Mouse (Mus musculus) kidney, embryonic 15.5 days (tissue): ENCODE measurements around the gene BC004004. TPM values are rescaled to one million over a fixed set of nuclear protein-coding genes. Genes with fewer than 3 reads are reported as not detected.

Experiments used
- ATAC-seq: fragments of 200-750 bp; cut with Nextera tagmentation; replicated peaks from 2 replicates; pipeline ENCODE4 v1.8.0; 2017; ENCODE audit warnings: moderate TSS enrichment; ENCODE audit not compliant: low FRiP score
- H3K27ac ChIP-seq: fragments of 300-500 bp; sonication (generic); 2 replicates; pipeline ENCODE4 v1.5.1; 2015; ENCODE audit warnings: mild to moderate bottlenecking, inconsistent platforms
- H3K27me3 ChIP-seq: fragments of 300-500 bp; sonication (generic); 2 replicates; pipeline ENCODE4 v1.6.1; 2015; ENCODE audit warnings: inconsistent platforms
- H3K36me3 ChIP-seq: fragments of 300-500 bp; sonication (generic); 2 replicates; pipeline ENCODE4 v1.6.1; 2015; ENCODE audit warnings: inconsistent platforms
- H3K4me1 ChIP-seq: fragments of 300-500 bp; sonication (generic); 2 replicates; pipeline ENCODE4 v1.6.1; 2015; ENCODE audit warnings: inconsistent platforms
- H3K4me2 ChIP-seq: fragments of 300-500 bp; sonication (generic); 2 replicates; pipeline ENCODE4 v1.6.1; 2015; ENCODE audit warnings: moderate library complexity, mild to moderate bottlenecking, inconsistent platforms
- H3K4me3 ChIP-seq: fragments of 300-500 bp; sonication (generic); replicated peaks from 2 replicates; pipeline ENCODE4 v1.5.1; 2015; ENCODE audit warnings: mild to moderate bottlenecking, inconsistent platforms
- H3K9ac ChIP-seq: fragments of 300-500 bp; sonication (generic); 2 replicates; pipeline ENCODE4 v1.6.1; 2015; ENCODE audit warnings: mild to moderate bottlenecking, inconsistent platforms
- H3K9me3 ChIP-seq: fragments of 300-500 bp; sonication (generic); replicated peaks from 2 replicates; pipeline ENCODE4 v1.6.1; 2016; ENCODE audit warnings: inconsistent platforms
- WGBS: fragments of 180-500 bp; shearing (Covaris S2); methylation state at CpG from one replicate; pipeline ENCODE4 v1.1.7; 2015; ENCODE audit warnings: mixed read lengths; 5-methylcytosine and 5-hydroxymethylcytosine counted together
- polyA plus RNA-seq: library from polyadenylated mRNA; unstranded; fragments of >200 nt; fragmentation: Nextera tagmentation; extraction: Ambion mirVana; gene quantifications from 2 replicates; pipeline ENCODE4 v1.2.1, GENCODE M21; 2015

BC004004 gene
- polyA plus RNA-seq, 1 experiment from 2014 or later, result 73.2 TPM

- no peak overlapping the region for H3K9ac ChIP-seq
- peaks cover 28% of the 10 kb centered on the region for H3K27me3 ChIP-seq
- H3K9me3 ChIP-seq, result no peaks in the 10 kb centered on the region
- no peak for ATAC-seq
- no peak overlapping the region for H3K4me3 ChIP-seq
- peaks cover 55% of the 10 kb centered on the region for H3K4me1 ChIP-seq
- no peak overlapping the region for H3K27ac ChIP-seq
- WGBS, result 52% methylated on average over 6 of the region's 6 CpGs
- no peaks in the 10 kb centered on the region for H3K36me3 ChIP-seq
- no peak overlapping the region for H3K4me2 ChIP-seq
These were observed 50.2 kb downstream of the BC004004 start for GRCm38 (mm10) chr17:29318731-29319250.

- no peaks in the 10 kb centered on the region for H3K9me3 ChIP-seq
- H3K4me2 ChIP-seq, result no peak overlapping the region
- WGBS, result 84% methylated on average over 7 of the region's 7 CpGs
- no peak overlapping the region for H3K4me3 ChIP-seq
- H3K27me3 ChIP-seq, result peaks cover 28% of the 10 kb centered on the region
- H3K36me3 ChIP-seq, result no peaks in the 10 kb centered on the region
- no peak overlapping the region for H3K9ac ChIP-seq
- no peak for ATAC-seq
- peaks cover 55% of the 10 kb centered on the region for H3K4me1 ChIP-seq
- no peak overlapping the region for H3K27ac ChIP-seq
These were observed 50.9 kb downstream of the BC004004 start for GRCm38 (mm10) chr17:29319476-29319875.

DNA sequence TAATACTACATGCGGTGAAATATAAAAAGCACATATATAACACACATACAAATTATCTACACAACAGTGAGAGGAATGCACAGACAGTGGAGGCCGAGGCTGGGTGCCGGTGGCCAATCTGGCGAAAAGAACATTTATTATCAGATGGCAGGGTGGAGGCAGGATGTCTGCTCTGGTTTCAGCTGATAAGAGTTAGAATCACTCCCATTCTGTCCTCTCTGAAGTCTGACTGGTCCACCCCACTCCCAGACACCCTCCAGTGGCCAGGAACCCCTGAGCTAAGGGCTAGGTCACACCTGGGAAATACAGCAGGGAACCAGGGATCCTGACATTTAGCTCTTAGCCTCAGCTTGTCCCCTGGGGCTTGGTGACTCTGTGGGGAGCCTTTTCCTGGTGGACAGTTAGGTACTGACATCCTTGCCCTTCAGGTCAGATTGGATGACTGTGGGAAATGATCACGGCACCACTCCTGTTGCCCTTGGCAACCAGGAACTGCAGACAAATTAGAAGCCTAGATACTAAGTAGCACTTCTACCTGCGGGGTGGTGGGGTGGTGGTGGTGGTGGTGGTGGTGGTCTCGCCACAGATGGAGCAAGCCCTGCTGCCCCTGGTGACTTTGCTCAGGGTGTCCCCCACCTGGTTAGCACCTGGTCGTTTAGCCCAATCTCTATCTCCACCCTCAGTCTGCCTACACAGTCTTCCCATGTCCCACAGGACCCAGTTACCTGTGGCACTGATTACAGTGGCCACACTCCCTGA lies 51.5 kb downstream of the BC004004 start:
- Histone ChIP-seq H3K4me1 (peaks cover 54% of the 10 kb centered on the region), H3K9me3 (no peaks in the 10 kb centered on the region), H3K27me3 (peaks cover 28% of the 10 kb centered on the region), H3K9ac (no peak overlapping the region), H3K27ac (no peak overlapping the region), H3K36me3 (no peaks in the 10 kb centered on the region), H3K4me2 (no peak overlapping the region), H3K4me3 (no peak overlapping the region)
- no peak for ATAC-seq
- 51% methylated on average over 8 of the region's 8 CpGs for WGBS

DNA sequence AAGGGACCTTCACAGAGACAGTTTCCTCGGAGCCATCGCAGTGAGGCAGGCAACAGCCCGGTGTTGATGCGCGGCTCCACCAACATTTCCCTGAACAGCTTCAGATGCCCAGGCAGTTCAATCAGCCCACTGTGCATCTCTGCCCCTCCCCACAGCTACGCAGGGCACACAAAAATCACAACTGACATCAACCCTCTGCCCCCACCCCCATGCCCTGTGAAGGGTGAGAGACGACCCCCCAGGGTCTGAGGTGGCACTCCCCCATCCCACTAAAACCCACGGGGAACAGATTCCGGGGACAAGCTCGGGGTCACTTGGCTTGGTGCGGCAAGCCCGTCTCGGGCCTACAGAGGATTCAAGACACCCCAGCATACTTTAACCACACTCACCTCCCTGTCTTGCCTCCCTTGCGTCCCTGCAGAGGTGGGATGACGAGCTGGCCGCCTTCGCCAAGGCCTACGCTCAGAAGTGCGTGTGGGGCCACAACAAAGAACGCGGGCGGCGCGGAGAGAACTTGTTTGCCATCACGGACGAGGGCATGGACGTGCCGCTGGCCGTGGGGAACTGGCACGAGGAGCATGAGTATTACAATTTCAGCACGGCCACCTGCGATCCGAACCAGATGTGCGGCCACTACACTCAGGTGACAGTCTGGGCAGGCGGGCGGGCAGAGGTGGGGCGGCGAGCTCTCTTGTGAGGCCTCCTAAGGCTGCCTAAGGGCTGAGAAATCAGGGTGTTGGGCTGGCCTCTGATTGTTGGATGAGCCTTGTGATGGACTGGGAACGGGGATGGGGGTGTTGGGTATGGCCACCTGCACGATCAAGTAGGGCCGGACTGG lies 53.4 kb downstream of the BC004004 start:
- Histone ChIP-seq H3K9me3 (no peaks in the 10 kb centered on the region), H3K9ac (no peak overlapping the region), H3K36me3 (no peaks in the 10 kb centered on the region), H3K4me2 (peak overlapping the region; percentile 54), H3K27me3 (peaks cover 41% of the 10 kb centered on the region), H3K4me3 (peak overlapping the region; percentile 24), H3K4me1 (peaks cover 49% of the 10 kb centered on the region), H3K27ac (no peak overlapping the region)
- no peak; the same call in 1 of the 2 replicates for ATAC-seq
- WGBS, result 25% methylated on average over 41 of the region's 41 CpGs

GRCm38 (mm10) chr17:29322603-29322962 lies 54.0 kb downstream of the BC004004 start:
- no peaks in the 10 kb centered on the region for H3K9me3 ChIP-seq
- peak; percentile 72 for ATAC-seq
- H3K27me3 ChIP-seq, result peaks cover 46% of the 10 kb centered on the region
- H3K27ac ChIP-seq, result no peak overlapping the region
- H3K4me2 ChIP-seq, result peak overlapping the region; percentile 54
- no peaks in the 10 kb centered on the region for H3K36me3 ChIP-seq
- peaks cover 52% of the 10 kb centered on the region for H3K4me1 ChIP-seq
- 19% methylated on average over 18 of the region's 18 CpGs for WGBS
- peak overlapping the region; percentile 24 for H3K4me3 ChIP-seq
- H3K9ac ChIP-seq, result no peak overlapping the region

DNA sequence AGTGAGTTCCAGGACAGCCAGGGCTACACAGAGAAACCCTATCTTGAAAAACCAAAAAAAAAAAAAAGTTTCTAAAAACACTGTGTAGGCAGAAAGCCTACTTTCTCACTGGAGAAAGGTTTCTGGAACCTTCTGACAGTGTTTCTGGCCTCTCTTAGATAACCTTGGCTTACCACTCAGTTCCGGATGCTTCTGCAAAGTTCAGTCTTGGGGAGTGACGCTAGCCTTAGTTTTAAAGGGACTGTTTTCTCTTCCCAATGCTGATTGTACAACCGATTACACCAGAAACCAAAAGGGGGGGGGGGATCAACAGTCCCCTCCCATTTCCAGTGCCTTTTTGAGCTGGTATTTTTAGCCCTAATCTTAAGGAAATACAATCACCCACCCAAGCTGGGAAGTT lies 55.0 kb downstream of the BC004004 start:
- Histone ChIP-seq H3K27me3 (peaks cover 50% of the 10 kb centered on the region), H3K4me2 (no peak overlapping the region), H3K36me3 (no peaks in the 10 kb centered on the region), H3K4me1 (peaks cover 51% of the 10 kb centered on the region), H3K4me3 (no peak overlapping the region), H3K9me3 (no peaks in the 10 kb centered on the region), H3K9ac (no peak overlapping the region), H3K27ac (no peak overlapping the region)
- 88% methylated on average over 3 of the region's 3 CpGs for WGBS
- no peak for ATAC-seq

- H3K9ac ChIP-seq, result no peak overlapping the region
- peaks cover 44% of the 10 kb centered on the region for H3K27me3 ChIP-seq
- no peak overlapping the region for H3K27ac ChIP-seq
- 0 out of 2 replicates have a peak overlapping the region, but pooled peaks have one; percentile 32 for H3K4me3 ChIP-seq
- 0 out of 2 replicates have a peak overlapping the region, but pooled peaks have one; percentile 58 for H3K4me2 ChIP-seq
- no peak for ATAC-seq
- H3K4me1 ChIP-seq, result peaks cover 38% of the 10 kb centered on the region
- 64% methylated on average over 13 of the region's 13 CpGs for WGBS
- H3K9me3 ChIP-seq, result no peaks in the 10 kb centered on the region
- H3K36me3 ChIP-seq, result peaks cover 11% of the 10 kb centered on the region
These were observed 57.2 kb downstream of the BC004004 start for GRCm38 (mm10) chr17:29325831-29326230.

DNA sequence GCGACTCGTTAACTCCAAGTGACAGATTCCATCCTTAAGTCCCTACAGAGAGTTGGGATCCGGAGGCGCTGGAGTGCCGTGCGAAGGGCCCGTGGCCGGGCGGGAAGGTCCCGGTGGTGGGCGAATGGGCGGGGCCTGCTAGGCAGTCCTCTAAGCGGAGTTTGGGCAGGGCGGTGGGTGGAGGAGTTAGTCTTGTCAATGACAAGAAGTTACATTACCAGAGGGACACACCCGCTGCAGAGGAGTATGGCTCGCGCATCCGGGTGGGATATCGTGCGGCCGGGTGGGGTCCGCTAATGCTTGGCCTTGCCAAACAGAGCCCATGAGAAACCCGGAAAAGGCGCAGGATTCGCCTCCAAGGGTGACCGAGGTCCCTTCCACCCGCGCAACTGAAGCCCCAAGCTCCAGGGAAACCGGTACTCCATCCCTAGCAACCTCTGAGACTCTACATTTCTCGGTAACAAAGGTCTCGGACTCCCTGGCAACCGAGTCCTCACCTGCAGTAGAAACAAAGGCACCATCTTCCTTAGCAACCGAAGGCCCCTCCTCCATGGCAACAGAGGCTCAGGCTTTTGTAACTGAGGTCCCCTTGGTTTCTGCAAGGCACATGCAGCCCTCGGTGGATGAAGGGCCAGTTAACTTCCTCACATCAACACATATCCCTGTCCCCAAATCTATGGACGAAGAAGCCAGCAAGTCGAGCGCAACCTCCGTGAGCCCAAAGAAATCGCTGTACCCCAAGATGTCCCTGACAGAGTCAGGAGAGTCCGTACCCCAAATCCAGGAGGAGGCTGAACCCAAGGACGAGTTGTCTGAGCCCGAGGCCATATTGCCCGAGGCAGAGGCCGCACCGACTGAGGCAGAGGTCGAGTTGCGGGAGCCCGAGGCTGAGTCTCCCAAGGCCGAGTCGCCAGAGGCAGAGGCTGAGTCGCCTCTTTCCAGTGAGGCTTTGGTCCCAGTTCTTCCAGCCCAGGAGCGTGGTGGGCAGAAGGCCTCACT lies 58.2 kb downstream of the BC004004 start:
- Histone ChIP-seq H3K9me3 (no peaks in the 10 kb centered on the region), H3K27ac (no peak overlapping the region), H3K27me3 (peaks cover 34% of the 10 kb centered on the region), H3K4me2 (peak overlapping the region; percentile 58), H3K4me3 (peak overlapping the region; percentile 32), H3K36me3 (peaks cover 20% of the 10 kb centered on the region), H3K4me1 (peaks cover 43% of the 10 kb centered on the region), H3K9ac (peak overlapping the region; percentile 37; the same call in 1 of the 2 replicates)
- WGBS, result 19% methylated on average over 52 of the region's 52 CpGs
- no peak for ATAC-seq

DNA sequence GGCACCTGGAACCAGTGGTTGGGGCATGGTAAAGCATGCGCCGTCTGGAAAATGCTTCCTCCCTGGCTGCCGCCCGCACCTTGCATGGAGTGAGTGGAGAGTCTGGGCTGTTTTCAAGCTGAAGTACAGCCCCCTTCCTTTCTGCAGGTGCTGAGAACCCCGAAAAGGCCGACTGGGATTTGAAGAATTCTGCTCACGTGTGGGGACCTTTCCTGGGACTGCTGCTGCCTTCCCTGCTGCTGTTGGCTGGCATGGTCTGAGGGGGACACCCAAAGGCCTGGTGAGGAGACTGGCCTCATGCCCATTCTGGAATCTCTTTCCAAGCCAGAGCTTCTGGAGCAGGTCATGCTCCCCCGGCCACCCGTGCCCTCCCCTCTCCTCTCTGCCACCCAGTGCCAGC lies 59.1 kb downstream of the BC004004 start:
- 84% methylated on average over 9 of the region's 9 CpGs for WGBS
- peaks cover 25% of the 10 kb centered on the region for H3K27me3 ChIP-seq
- H3K4me3 ChIP-seq, result no peak overlapping the region
- peaks cover 34% of the 10 kb centered on the region for H3K4me1 ChIP-seq
- H3K9me3 ChIP-seq, result no peaks in the 10 kb centered on the region
- H3K27ac ChIP-seq, result no peak overlapping the region
- no peak overlapping the region for H3K9ac ChIP-seq
- H3K4me2 ChIP-seq, result no peak overlapping the region
- peaks cover 29% of the 10 kb centered on the region for H3K36me3 ChIP-seq
- no peak for ATAC-seq

DNA sequence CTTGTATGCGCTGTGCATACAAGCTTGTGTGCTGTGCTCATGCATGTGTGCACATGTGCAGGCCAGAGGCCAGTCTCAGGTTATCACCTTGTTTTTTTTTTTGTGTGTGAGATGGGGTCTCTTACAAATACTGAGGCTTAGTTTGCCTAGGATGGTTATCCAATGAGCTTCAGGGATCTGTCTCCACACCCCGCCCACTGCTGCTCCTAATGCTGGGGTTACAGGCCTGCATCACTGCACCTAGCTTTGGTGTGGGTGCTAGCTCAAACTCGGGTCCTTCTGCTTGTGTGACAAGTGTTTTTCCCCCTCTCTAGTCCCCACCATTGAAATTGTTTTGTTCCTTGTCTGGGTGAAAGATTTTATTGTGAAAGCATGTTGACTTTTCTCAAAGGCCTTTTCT lies 61.6 kb downstream of the BC004004 start:
- Histone ChIP-seq H3K9ac (no peak overlapping the region), H3K27ac (no peak overlapping the region), H3K27me3 (peaks cover 22% of the 10 kb centered on the region; the same call in 1 of the 2 replicates), H3K9me3 (no peaks in the 10 kb centered on the region), H3K4me2 (no peak overlapping the region), H3K36me3 (peaks cover 50% of the 10 kb centered on the region), H3K4me3 (no peak overlapping the region), H3K4me1 (peaks cover 29% of the 10 kb centered on the region)
- WGBS, result 86% methylated on average over 3 of the region's 3 CpGs
- ATAC-seq, result no peak

DNA sequence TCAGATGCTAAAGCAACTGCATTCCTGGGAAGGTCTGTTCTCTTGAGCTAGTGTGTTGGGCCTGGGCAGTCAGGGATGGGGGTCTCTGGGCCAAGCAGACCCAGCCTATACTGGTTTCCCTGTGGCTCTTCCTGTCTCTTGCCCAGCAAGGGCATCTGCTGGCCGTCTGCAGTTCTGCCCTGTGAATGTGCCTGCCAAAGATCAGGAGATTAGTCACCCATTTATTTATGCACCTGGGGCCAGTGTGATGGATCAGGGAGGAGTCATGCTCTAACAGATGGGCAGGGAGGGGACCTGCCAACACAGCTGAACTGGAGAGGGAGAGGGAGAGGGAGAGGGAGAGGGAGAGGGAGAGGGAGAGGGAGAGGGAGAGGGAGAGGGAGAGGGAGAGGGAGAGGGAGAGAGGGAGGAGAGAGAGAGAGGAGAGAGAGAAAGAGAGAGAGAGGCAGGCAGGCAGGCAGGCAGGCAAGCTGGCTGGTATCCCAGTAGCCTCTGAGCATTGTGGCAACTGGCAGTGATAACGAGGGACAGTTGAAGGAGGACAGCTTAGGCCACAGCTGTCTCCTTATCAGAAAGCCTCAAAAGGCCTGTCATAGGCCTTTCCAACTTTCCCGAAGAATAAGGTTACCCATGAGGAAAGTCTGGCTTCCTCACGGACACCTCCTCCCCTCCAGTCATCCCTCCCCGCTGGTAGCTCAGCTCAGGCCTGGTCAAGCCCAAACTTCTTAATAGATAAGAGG lies 62.3 kb downstream of the BC004004 start:
- Histone ChIP-seq H3K27me3 (peaks cover 19% of the 10 kb centered on the region; the same call in 1 of the 2 replicates), H3K9ac (no peak overlapping the region), H3K4me3 (no peak overlapping the region), H3K4me2 (no peak overlapping the region), H3K9me3 (no peaks in the 10 kb centered on the region), H3K27ac (peak overlapping the region; percentile 66), H3K36me3 (peaks cover 56% of the 10 kb centered on the region), H3K4me1 (peaks cover 27% of the 10 kb centered on the region)
- ATAC-seq, result peak; percentile 41; the same call in 1 of the 2 replicates
- WGBS, result 35% methylated on average over 5 of the region's 5 CpGs
